Mouse (Mus musculus): ENCODE data around the gene Dync1i1.

- TF ChIP-seq CTCF (IDR thresholded peaks at IDR 0.05; ENCODE audit: borderline replicate concordance, insufficient read depth, low read length), result no peak
- no peak for TF ChIP-seq POLR2A (IDR thresholded peaks at IDR 0.05; ENCODE audit: low read depth, low read length)
Measured at GRCm38 (mm10) chr6:5819674-5820073, 94.2 kb downstream of the Dync1i1 start.
